Mouse (Mus musculus): ENCODE data around the gene Tom1l2.

The Tom1l2 gene

GRCm38 (mm10) chr11:60265271-60265985 is 87.3 kb downstream of the Tom1l2 start:
- no peak for DNase-seq (ENCODE audit: inconsistent ontology term)

- no peak for DNase-seq (ENCODE audit: inconsistent ontology term)
Measured at GRCm38 (mm10) chr11:60264651-60265050, 88.1 kb downstream of the Tom1l2 start.

GRCm38 (mm10) chr11:60262396-60262795 is 90.3 kb downstream of the Tom1l2 start:
- no peak for DNase-seq (ENCODE audit: inconsistent ontology term)

- no peak for DNase-seq (ENCODE audit: inconsistent ontology term)
Measured at GRCm38 (mm10) chr11:60260743-60261142, 92.0 kb downstream of the Tom1l2 start.

- DNase-seq (ENCODE audit: inconsistent ontology term), result no peak
Measured at GRCm38 (mm10) chr11:60257696-60258095, 95.0 kb downstream of the Tom1l2 start.

GRCm38 (mm10) chr11:60256713-60257112 is 96.0 kb downstream of the Tom1l2 start:
- no peak for DNase-seq (ENCODE audit: inconsistent ontology term)

GRCm38 (mm10) chr11:60256176-60256681 is 96.5 kb downstream of the Tom1l2 start:
- peak; percentile 65 for DNase-seq (ENCODE audit: inconsistent ontology term)

GRCm38 (mm10) chr11:60255639-60256038 is 97.1 kb downstream of the Tom1l2 start:
- DNase-seq (ENCODE audit: inconsistent ontology term), result no peak

GRCm38 (mm10) chr11:60255181-60255580 is 97.5 kb downstream of the Tom1l2 start:
- peak; percentile 24 for DNase-seq (ENCODE audit: inconsistent ontology term)

- peak; percentile 64 for DNase-seq (ENCODE audit: inconsistent ontology term)
Measured at GRCm38 (mm10) chr11:60254308-60254707, 98.4 kb downstream of the Tom1l2 start.

GRCm38 (mm10) chr11:60253546-60253945 is 99.2 kb downstream of the Tom1l2 start:
- DNase-seq (ENCODE audit: inconsistent ontology term), result peak; percentile 68

GRCm38 (mm10) chr11:60250971-60251643 is 101.6 kb downstream of the Tom1l2 start:
- peak; percentile 33 for DNase-seq (ENCODE audit: inconsistent ontology term)

- no peak for DNase-seq (ENCODE audit: inconsistent ontology term)
Measured at GRCm38 (mm10) chr11:60249885-60250284, 102.8 kb downstream of the Tom1l2 start.

- DNase-seq (ENCODE audit: inconsistent ontology term), result no peak
Measured at GRCm38 (mm10) chr11:60248596-60249404, 103.9 kb downstream of the Tom1l2 start.

GRCm38 (mm10) chr11:60247753-60248550 is 104.8 kb downstream of the Tom1l2 start:
- no peak for DNase-seq (ENCODE audit: inconsistent ontology term)

- DNase-seq (ENCODE audit: inconsistent ontology term), result no peak
Measured at GRCm38 (mm10) chr11:60246077-60246476, 106.6 kb downstream of the Tom1l2 start.

- no peak for DNase-seq (ENCODE audit: inconsistent ontology term)
Measured at GRCm38 (mm10) chr11:60244503-60245143, 108.1 kb downstream of the Tom1l2 start.

GRCm38 (mm10) chr11:60240509-60240908 is 112.2 kb downstream of the Tom1l2 start:
- no peak for DNase-seq (ENCODE audit: inconsistent ontology term)

- no peak for DNase-seq (ENCODE audit: inconsistent ontology term)
Measured at GRCm38 (mm10) chr11:60235351-60235750, 117.4 kb downstream of the Tom1l2 start.

- DNase-seq (ENCODE audit: inconsistent ontology term), result no peak
Measured at GRCm38 (mm10) chr11:60233235-60233634, 119.5 kb downstream of the Tom1l2 start.
